Mouse (Mus musculus) bone marrow, adult 2 months (tissue): ENCODE results near the gene Upp1.

Source experiments
- CTCF ChIP-seq: fragments of 200-500 bp; IDR thresholded peaks from 2 replicates; pipeline ENCODE4 v1.5.1; 2011; ENCODE audit warnings: low read length, control low read depth; ENCODE audit not compliant: control insufficient read depth, insufficient read depth
- POLR2A ChIP-seq: fragments of 200-500 bp; IDR thresholded peaks from 2 replicates; pipeline ENCODE4 v1.6.1; 2011; ENCODE audit warnings: low read depth, mild to moderate bottlenecking, control low read depth, low read length, borderline replicate concordance; ENCODE audit not compliant: control insufficient read depth

DNA sequence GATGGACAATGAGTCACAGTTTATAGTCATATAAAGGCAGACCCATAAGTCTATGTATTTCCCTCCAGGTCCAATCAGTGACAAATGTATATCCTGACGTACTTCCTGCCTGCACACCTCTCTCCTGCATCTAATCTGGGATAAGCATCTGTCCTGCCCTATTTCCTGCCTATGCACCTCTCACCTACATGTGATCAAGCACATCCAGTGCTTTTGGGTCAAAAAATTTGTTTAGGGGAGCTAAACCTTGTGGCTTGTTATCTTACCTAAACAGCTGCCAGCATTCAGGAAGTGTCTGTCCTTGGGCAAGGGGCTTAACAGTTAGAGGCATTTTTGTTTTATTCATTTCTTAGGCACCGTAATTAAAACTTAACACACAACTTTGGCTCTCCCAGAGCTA is 4.7 kb upstream of the Upp1 start:
- TF ChIP-seq POLR2A, result no peak
- TF ChIP-seq CTCF, result no peak
